In genomic region chr9:21961366-21961980, GRCm38 (mm10) we compare ENCODE assay signal across 7 mouse cellular contexts. TPM values are rescaled to one million over a fixed set of nuclear protein-coding genes. Genes with fewer than 3 reads are reported as not detected.
DNase-seq lines count a peak whose midpoint lies in the region; ATAC-seq and TF ChIP-seq lines count a peak whose summit lies in the region.

No protein-coding gene starts in this region.

- WGBS in spleen, adult 2 months: 7% methylated on average over 35 of the region's 35 CpGs
- WGBS in limb, embryonic 10.5 days: 1% methylated on average over 35 of the region's 35 CpGs

- TF ChIP-seq CTCF in spleen, adult 2 months (IDR thresholded peaks at IDR 0.05; ENCODE audit: extremely low read depth, insufficient read depth, insufficient read length, insufficient replicate concordance): no peak

- H3K27ac ChIP-seq in spleen, adult 2 months (ENCODE audit: insufficient read depth, low read length): no peak overlapping the region
- peak overlapping the region; percentile 72 for H3K27ac ChIP-seq in limb, embryonic 10.5 days

- H3K79me2 ChIP-seq in myocyte (ENCODE audit: control insufficient read depth, insufficient read depth): no peaks in the 10 kb centered on the region

- ATAC-seq in erythroid progenitor cell, adult 5-6 weeks (replicated peaks; ENCODE audit: low FRiP score, poor library complexity, severe bottlenecking): peak; percentile 9; the same call in 1 of the 2 replicates

- no peak overlapping the region for H3ac ChIP-seq in myocyte (ENCODE audit: control insufficient read depth, insufficient read length)

- no peak for TF ChIP-seq POLR2A in spleen, adult 2 months (IDR thresholded peaks at IDR 0.05; ENCODE audit: low read depth, low read length)
- TF ChIP-seq POLR2A in myocyte (IDR thresholded peaks at IDR 0.05; ENCODE audit: insufficient read length, low read depth): no peak

- peak overlapping the region; percentile 50; the same call in 1 of the 2 replicates for H3K4me3 ChIP-seq in spleen, adult 2 months (ENCODE audit: extremely low read depth, insufficient read depth, insufficient read length)
- H3K4me3 ChIP-seq in limb, embryonic 10.5 days: peak overlapping the region; percentile 54
- peak overlapping the region; percentile 40 for H3K4me3 ChIP-seq in myocyte

- H3K36me3 ChIP-seq in spleen, adult 2 months (ENCODE audit: control insufficient read depth, insufficient read depth, low read length): peaks cover 2% of the 10 kb centered on the region; the same call in 1 of the 2 replicates
- peaks cover 16% of the 10 kb centered on the region for H3K36me3 ChIP-seq in limb, embryonic 10.5 days
- H3K36me3 ChIP-seq in myocyte (ENCODE audit: control insufficient read depth, insufficient read depth): no peaks in the 10 kb centered on the region

- peak overlapping the region; percentile 97 for H3K4me2 ChIP-seq in myocyte (ENCODE audit: low read depth)

- DNase-seq in spleen, adult 2 months (ENCODE audit: low read depth in 1 of 2, low spot score in 2 of 2): no peak
- DNase-seq in spleen, postnatal 14 days (ENCODE audit: low spot score in 2 of 2): no peak
- peak; percentile 52 for DNase-seq in limb, embryonic 10.5 days (ENCODE audit: low spot score)
- DNase-seq in layer of hippocampus, adult 8-10 months (ENCODE audit: low spot score in 2 of 2): no peak
- DNase-seq in layer of hippocampus, adult 11-12 months (ENCODE audit: low spot score): no peak

- peaks cover 12% of the 10 kb centered on the region for H3K4me1 ChIP-seq in spleen, adult 2 months (ENCODE audit: control insufficient read depth, insufficient read depth, insufficient read length)
- H3K4me1 ChIP-seq in limb, embryonic 10.5 days: peaks cover 45% of the 10 kb centered on the region

- no peaks in the 10 kb centered on the region for H3K9me3 ChIP-seq in limb, embryonic 10.5 days (replicated peaks)

- H3K27me3 ChIP-seq in spleen, adult 2 months (ENCODE audit: control insufficient read depth, insufficient read depth, low read length): peaks cover 14% of the 10 kb centered on the region
- peaks cover 61% of the 10 kb centered on the region for H3K27me3 ChIP-seq in limb, embryonic 10.5 days (ENCODE audit: low read depth, poor library complexity, severe bottlenecking)
- H3K27me3 ChIP-seq in myocyte (ENCODE audit: control insufficient read depth, insufficient read depth, insufficient read length): no peaks in the 10 kb centered on the region

TF ChIP-seq in myocyte, 11 proteins besides CTCF, POLR2A, EP300 and RAD21:
- TF ChIP-seq REST (IDR thresholded peaks at IDR 0.05; ENCODE audit: insufficient read depth, insufficient read length) (no peak), TCF12 (IDR thresholded peaks at IDR 0.05; ENCODE audit: insufficient read depth, poor library complexity, severe bottlenecking) (no peak), E2F4 (IDR thresholded peaks at IDR 0.05; ENCODE audit: insufficient read depth) (no peak), MAX (IDR thresholded peaks at IDR 0.05; ENCODE audit: low read depth) (no peak), USF1 (IDR thresholded peaks at IDR 0.05; ENCODE audit: low read depth) (no peak), SRF (IDR thresholded peaks at IDR 0.05; ENCODE audit: control insufficient read depth, insufficient read length, low read depth) (no peak), MYOD1 (IDR thresholded peaks at IDR 0.05; ENCODE audit: control insufficient read depth in 1 of 3, insufficient read length in 2 of 3, low read depth in 2 of 3) (no peak), TCF3 (IDR thresholded peaks at IDR 0.05; ENCODE audit: insufficient read length, low read depth) (no peak), CEBPB (IDR thresholded peaks at IDR 0.05; ENCODE audit: insufficient read depth, poor library complexity, severe bottlenecking) (no peak)

RNA-seq across cellular contexts. Expression of gene Epor, which starts 1.8 kb away (rescaled TPM):
- polyA plus RNA-seq in spleen, adult 2 months (2012; rRNA removed): 49.5 and 59.5 TPM in 2 replicates
- 244 and 249 TPM in 2 replicates for total RNA-seq in erythroid progenitor cell, adult 5-6 weeks (2015; ENCODE audit: low replicate concordance)
- total RNA-seq in erythroid progenitor cell, adult 5-6 weeks (2017; ENCODE audit: low replicate concordance): 188 and 199 TPM in 2 replicates
- polyA plus RNA-seq in limb, embryonic 10.5 days (2016; fragmentation: Nextera tagmentation; extraction: Ambion mirVana): 7.6 and 8.2 TPM in 2 replicates
- polyA plus RNA-seq in myocyte (2012; fragmentation: generic; extraction: Trizol): 3.2 TPM
- 10 to 100 TPM in 1 of 4 experiments, 1 to 10 TPM in 3; 6.6 to 11.3 (median 8.2) TPM for total RNA-seq in layer of hippocampus, adult 8-10 months (2022)

RNA-seq across cellular contexts. Expression of gene Swsap1, which starts 5.9 kb away (rescaled TPM):
- polyA plus RNA-seq in spleen, adult 2 months (2012; rRNA removed): 6.5 and 7.4 TPM in 2 replicates
- total RNA-seq in erythroid progenitor cell, adult 5-6 weeks (2015; ENCODE audit: low replicate concordance): 0.42 and 3.2 TPM in 2 replicates
- 0.51 TPM in 1 of 2 replicates, not detected in the other for total RNA-seq in erythroid progenitor cell, adult 5-6 weeks (2017; ENCODE audit: low replicate concordance)
- polyA plus RNA-seq in limb, embryonic 10.5 days (2016; fragmentation: Nextera tagmentation; extraction: Ambion mirVana): 7.3 and 8.2 TPM in 2 replicates
- 8.9 TPM for polyA plus RNA-seq in myocyte (2012; fragmentation: generic; extraction: Trizol)
- 10 to 100 TPM; 12.0 to 14.0 (median 13.1) TPM for total RNA-seq in layer of hippocampus, adult 8-10 months (2022)

RNA-seq across cellular contexts. Expression of gene Plppr2, which starts 24.6 kb away (rescaled TPM):
- 2.6 and 3.9 TPM in 2 replicates for polyA plus RNA-seq in spleen, adult 2 months (2012; rRNA removed)
- total RNA-seq in erythroid progenitor cell, adult 5-6 weeks (2015; ENCODE audit: low replicate concordance): 1.3 TPM in 1 of 2 replicates, not detected in the other
- total RNA-seq in erythroid progenitor cell, adult 5-6 weeks (2017; ENCODE audit: low replicate concordance): not detected in 2 replicates
- 6.4 and 7.8 TPM in 2 replicates for polyA plus RNA-seq in limb, embryonic 10.5 days (2016; fragmentation: Nextera tagmentation; extraction: Ambion mirVana)
- polyA plus RNA-seq in myocyte (2012; fragmentation: generic; extraction: Trizol): 21.5 TPM
- 100 to 1,000 TPM; 229 to 244 (median 235) TPM for total RNA-seq in layer of hippocampus, adult 8-10 months (2022)

RNA-seq across cellular contexts. Expression of gene Rgl3, which starts 27.8 kb away (rescaled TPM):
- 7.4 and 8.0 TPM in 2 replicates for polyA plus RNA-seq in spleen, adult 2 months (2012; rRNA removed)
- not detected in 2 replicates for total RNA-seq in erythroid progenitor cell, adult 5-6 weeks (2015; ENCODE audit: low replicate concordance)
- not detected in 2 replicates for total RNA-seq in erythroid progenitor cell, adult 5-6 weeks (2017; ENCODE audit: low replicate concordance)
- polyA plus RNA-seq in limb, embryonic 10.5 days (2016; fragmentation: Nextera tagmentation; extraction: Ambion mirVana): 5.1 and 5.7 TPM in 2 replicates
- 11.2 TPM for polyA plus RNA-seq in myocyte (2012; fragmentation: generic; extraction: Trizol)
- 1 to 10 TPM; 2.2 to 4.2 (median 2.6) TPM for total RNA-seq in layer of hippocampus, adult 8-10 months (2022)

RNA-seq across cellular contexts. Expression of gene Tmem205, which starts 34.1 kb away (rescaled TPM):
- polyA plus RNA-seq in spleen, adult 2 months (2012; rRNA removed): 19.4 and 24.1 TPM in 2 replicates
- 13.8 TPM in 1 of 2 replicates, not detected in the other for total RNA-seq in erythroid progenitor cell, adult 5-6 weeks (2015; ENCODE audit: low replicate concordance)
- total RNA-seq in erythroid progenitor cell, adult 5-6 weeks (2017; ENCODE audit: low replicate concordance): not detected in 2 replicates
- polyA plus RNA-seq in limb, embryonic 10.5 days (2016; fragmentation: Nextera tagmentation; extraction: Ambion mirVana): 31.1 and 33.5 TPM in 2 replicates
- 55.1 TPM for polyA plus RNA-seq in myocyte (2012; fragmentation: generic; extraction: Trizol)
- 10 to 100 TPM; 42.8 to 49.1 (median 43.5) TPM for total RNA-seq in layer of hippocampus, adult 8-10 months (2022)
